Mouse (Mus musculus): ENCODE data around the gene Ddx60. TPM values are rescaled to one million over a fixed set of nuclear protein-coding genes. Genes with fewer than 3 reads are reported as not detected.
A peak's percentile ranks its signal among the peaks of the same experiment; 100 is the strongest.
"Not testable (repeated sequence)": the region's sequence is repeated elsewhere in the genome, so short reads cannot be mapped to it uniquely, and the experiment has no call there.

Ddx60 gene
- 6.0 and 8.4 TPM in 2 replicates for total RNA-seq (2021)
- long read RNA-seq, partial matches to known transcripts: 0 of 1 reads
- long read RNA-seq, other reads (novel, unspliced or antisense): 1 of 1 reads

DNA sequence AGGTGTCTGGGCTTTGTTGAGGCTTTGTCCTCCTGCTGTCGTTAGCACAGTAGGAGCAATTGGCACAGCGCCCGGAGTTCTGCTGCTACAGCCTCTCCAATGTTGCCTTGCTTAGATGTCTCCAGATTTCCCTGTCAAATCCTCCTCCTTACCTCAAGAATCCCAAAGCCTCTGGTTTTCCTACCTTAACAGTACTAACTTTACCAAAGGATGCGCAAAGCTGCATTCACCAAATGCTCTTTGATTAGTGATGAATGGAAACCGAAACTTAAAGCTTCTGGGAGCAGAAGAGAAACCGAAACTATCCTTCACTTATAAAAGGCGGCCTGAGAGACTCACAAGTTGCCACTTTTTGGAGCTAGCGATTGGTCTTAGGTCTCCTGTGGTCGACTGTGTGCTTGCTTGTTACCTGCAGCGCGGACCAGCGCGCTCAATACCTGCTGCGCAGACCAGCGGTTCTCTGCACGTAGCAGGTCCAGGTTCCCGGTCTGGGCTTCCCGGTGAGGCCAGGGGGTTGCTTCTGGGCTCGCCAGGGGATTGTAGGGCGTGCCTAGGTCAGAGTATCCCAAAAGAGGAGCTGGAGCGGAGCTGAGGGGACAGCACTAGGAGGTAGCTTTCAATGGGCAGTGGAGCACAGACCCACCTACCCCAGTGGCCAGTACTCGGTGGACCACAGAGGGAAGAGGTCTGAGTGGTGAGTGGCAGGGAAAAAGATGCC, at the start of gene Ddx60:
TSS of gene Ddx60 (plus strand) at position 311 of the 718 bp plus-strand sequence.
- DNase-seq: peak; percentile 87

- DNase-seq: peak; percentile 48
Observed at GRCm38 (mm10) chr8:61894062-61894461, 33.8 kb upstream of the Ddx60 start.

DNA sequence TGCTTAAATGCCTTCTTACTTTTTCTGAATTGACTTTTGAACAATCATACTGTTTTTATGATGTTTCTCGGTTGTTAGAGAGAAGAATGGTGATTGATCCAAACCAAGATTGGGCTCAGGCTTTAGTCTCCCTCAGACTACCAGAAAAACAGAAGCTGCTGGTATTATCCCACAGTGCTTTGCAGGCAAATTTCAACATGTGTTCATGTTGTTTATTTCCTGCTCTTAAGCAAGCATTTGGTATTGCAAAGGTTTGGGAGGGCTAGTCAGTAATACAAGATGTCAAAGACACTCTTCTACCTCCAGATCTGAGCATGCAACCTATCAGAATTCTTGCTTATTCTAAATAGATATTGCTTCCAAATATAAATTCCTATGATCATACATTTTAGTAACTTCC, 31.1 kb upstream of the Ddx60 start:
- DNase-seq: no peak

- no peak for DNase-seq
Observed at GRCm38 (mm10) chr8:61897402-61897801, 30.5 kb upstream of the Ddx60 start.

DNA sequence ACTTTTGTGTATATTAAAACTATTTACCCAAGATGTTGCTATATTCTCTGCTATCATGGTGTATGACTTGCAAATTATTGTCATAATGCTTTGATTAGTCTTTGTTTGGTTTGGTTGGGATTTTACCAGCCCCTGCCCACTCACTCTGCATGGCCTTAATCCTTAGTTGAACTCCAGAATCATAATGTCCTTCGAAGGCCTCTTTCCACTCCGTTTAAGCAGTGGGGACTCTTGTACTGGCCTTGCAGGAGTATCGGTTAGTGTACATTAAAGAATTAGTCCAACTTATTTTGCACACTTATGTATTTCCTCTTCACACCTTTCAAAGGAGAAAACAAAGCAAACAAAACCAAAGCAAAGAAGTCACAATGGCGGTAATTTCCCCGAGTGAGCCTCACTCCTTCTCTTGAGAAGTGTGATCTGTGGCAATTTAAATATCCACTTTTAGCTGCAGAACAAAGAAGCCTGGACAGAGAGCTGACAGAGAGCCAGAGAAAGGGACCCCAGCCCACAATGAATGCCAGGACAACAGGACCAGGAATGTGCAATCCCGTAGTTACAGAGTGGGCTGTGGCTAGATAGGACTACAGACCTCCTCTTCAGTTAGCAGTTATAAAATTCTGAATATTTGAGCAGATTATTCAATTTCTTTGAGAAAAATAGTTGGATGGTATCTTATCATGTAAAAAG, 26.7 kb upstream of the Ddx60 start:
- no peak for DNase-seq

GRCm38 (mm10) chr8:61902521-61902920, 25.4 kb upstream of the Ddx60 start, which contains the start of gene Palld:
TSS of gene Palld (minus strand) at chr8:61902690.
- no peak for DNase-seq

DNA sequence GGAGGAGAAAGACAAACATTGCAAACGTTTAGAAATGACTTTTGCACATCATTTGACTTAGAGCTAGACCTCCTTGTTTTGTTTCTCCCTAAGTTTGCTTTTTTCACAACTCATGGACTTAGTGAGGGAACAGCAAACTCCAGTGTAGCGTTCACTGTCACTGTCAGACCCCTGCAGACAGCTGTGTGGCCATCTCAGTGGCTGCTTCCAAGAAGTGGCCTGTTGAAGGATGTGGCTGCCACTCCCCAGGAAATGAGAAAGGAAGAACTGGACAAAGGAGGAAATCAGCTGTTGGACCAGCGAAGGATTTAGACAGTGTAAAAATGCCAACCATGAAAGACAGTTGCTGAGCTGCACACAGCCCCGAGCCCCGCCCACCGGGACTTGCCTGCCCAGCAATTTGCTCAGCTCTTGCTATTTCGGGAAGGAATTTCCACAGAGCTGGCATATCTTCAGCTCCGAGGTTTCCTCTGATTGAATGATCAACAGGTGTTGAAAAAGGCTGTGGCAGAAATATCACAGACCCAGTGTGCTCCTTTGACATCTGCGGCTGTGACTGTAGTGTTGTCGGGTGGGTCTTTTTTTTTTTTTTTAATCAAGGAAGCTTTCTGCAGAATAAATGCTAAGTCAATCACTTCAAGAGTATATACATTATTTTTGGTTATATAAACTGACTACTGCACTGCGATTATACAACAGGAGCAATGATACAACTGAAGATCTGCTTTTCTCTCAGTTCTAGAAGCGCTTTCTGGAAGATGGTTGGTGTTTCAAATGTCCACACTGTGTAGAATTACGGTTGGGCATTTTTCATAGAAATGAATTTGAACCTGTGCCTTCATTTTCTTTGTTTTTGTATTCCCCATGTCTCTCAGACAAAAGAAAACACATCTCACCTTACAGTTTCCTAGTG, 19.3 kb upstream of the Ddx60 start:
- peak; percentile 49 for DNase-seq

- no peak for DNase-seq
Observed at GRCm38 (mm10) chr8:61909313-61909712, 18.6 kb upstream of the Ddx60 start.

- no peak for DNase-seq
Observed at GRCm38 (mm10) chr8:61912817-61913216, 15.1 kb upstream of the Ddx60 start.

DNA sequence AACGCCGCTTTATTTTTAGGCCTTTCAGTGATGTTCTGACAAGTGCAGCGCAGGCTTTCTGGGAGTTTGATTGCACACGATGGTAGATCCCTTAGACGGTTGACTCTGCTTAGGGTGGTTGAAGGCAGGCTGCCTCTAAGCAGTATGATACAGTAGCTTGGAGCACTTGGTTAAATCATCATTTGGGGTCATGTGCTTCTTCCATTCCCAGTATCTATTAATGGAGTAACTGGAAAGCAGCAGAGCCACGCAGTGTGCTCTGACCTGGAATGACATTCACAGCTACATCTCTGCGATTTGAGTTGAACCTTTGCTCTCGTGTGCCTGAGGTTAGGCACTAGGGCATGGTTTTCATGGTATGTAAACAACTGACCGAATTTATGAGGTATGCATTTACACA, 13.9 kb upstream of the Ddx60 start:
- no peak for DNase-seq

DNA sequence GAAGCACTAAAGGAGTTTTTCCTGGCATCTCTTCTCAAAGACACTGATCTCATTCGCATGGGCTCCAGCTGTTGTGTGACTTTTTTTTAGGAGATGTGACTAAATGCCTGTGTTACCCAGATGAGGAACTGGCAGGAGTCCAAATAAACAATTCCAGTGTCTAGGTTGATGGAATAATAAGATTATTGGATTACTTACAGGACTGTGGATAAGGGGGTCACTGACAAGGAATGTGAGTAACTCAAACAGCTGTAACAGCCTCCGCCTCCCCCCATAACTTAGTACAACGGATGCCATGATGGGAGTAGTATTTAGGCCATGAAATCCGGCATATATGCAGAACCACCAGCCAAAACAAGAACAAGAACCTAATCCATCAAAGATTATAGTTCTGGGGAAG, 10.6 kb upstream of the Ddx60 start:
- DNase-seq: no peak

DNA sequence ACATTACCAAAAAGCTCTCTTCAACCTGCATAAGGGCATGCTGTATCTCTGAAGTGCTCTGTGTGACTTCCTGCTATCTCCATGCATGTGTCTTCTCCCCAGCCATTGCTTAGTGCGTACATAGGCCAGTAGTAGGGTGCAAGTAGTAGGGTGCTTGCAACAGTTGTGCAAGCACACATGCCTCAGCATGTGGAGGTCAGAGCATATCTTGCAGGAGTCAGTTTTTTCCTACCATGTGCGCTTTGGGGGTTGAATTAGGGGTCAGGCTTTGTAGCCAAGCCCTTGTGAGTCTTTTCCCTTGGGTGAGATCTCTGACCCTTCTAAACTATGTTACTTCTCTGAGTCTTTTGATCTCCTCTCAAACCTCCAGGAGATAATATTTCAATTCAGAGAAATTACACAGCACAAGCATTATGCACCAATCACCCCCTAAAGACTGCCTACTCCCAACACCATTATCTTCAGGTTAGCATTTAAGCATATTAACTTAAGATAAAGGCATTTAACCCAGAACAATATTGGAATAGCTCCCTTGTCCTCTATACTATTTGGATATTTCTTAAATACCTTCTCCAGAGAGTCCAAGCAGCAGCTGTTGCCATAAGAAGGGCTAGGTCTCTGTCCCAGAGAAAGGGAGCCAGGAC, 8.6 kb upstream of the Ddx60 start:
- DNase-seq: no peak

DNA sequence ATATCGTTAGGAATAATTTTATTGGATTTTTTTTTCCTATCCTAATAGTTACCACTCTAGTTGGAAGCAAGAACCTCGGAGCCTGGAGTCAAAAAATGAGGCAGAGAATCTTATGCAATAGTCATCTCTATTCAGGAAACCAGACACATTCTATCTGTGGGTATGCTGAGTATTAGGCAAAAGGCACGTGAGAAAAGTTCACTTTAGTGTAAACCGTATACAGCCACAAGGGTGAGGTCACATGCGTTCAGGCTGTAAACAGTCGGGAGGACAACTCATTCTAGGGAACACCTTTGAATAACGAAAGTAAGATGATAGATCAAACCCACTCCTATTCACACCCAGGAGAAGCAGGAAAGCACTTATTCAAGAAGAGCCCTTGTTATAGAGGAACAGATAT, 7.5 kb upstream of the Ddx60 start:
- DNase-seq: no peak

DNA sequence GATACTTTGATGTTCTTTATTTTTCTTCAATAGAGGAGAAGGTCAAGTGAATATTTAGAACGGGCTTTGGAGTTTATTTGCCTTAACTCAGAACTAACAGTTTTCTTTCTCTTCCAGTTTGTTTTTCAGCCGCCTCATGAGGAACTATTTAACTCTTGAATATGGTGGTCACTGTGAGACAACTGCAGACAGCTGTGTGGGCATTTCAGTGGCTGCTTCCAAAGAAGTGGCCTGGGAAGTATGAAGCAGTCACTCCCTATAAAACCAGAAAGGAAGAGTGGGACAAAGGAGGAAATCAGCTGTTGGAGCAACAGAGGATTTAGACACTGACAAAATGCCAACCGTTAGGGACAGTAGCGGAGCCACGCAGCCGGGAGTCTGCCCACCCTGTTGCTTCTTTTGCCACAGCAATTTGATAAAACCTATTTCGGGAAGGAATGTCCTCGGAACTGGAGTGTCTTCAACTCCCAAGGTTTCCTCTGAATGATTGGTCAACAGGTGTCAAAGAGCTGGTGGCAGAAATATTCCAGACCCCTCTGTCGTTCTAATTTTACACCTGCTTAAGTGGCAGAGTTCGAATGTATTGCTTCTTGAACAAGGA, 6.3 kb upstream of the Ddx60 start:
- DNase-seq: no peak

DNA sequence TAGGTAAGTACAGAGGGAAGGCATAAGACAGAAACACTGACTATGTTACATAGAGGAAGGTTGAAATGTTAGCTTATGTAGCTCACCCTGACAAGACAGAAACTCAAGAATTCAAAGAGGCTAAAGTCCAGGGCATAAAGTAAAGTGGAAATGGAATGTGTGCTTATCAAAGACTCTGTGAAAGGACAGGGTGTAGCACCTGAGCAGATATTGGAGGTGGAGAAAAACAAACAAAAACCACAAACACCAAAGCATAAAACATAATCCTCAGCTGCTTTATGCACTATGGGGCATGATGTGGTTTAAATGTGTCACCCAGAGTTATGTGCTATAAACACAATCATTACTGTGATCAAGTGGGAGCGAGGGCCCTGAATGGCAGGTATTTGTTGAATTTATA, 3.4 kb upstream of the Ddx60 start:
- DNase-seq: no peak

- no peak for DNase-seq
Observed at GRCm38 (mm10) chr8:61933243-61933642, 5.4 kb downstream of the Ddx60 start.

DNA sequence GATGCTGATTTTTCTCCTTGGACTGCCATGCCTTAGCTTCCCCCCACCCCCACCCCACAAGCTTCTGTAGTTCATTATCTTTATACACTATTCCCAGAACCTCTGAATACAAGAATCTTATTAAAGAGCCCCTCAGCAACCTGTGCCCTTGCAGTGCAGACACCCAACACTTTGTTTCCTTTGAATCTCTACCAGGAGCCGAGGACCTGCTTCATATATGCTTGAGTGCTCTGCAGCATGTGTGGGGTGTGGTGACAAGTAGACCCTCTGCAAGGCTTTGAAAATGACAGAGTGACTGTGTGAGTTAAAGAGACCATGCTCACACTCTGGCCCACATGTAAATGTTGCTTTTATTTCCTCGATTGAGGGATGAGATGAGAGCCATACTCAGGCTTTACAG, 9.7 kb downstream of the Ddx60 start:
- DNase-seq: no peak

GRCm38 (mm10) chr8:61964591-61965375, 36.9 kb downstream of the Ddx60 start:
- not testable (repeated sequence) for DNase-seq

DNA sequence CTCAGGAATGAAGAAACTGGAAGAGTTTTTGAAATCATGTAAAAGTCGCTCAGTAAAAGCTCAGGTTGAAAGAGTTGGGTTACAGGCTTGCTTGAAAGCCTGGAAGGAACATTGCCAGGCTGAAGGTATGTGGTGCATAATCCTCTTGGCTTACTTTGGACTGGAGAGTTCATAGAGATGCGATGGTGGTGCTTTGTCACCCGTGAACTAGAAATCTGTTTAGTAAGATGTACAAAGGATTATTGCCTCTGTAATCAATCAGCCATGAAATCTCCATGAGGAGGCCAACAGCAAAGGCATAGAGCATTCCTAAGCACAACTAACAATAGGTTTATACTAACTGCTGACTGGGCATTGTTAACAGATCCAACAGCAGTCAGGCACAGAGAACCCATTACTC, 41.7 kb downstream of the Ddx60 start:
- no peak for DNase-seq

GRCm38 (mm10) chr8:61984941-61985340, 57.1 kb downstream of the Ddx60 start:
- no peak for DNase-seq
